Mouse (Mus musculus): ENCODE data around the gene Shc2.
A peak's percentile ranks its signal among the peaks of the same experiment; 100 is the strongest.

Shc2 gene

GRCm38 (mm10) chr10:79668076-79668475 is 30.4 kb upstream of the Shc2 start:
- no peak for DNase-seq

GRCm38 (mm10) chr10:79666493-79666892 is 28.8 kb upstream of the Shc2 start:
- DNase-seq, result no peak

- no peak for DNase-seq
Observed at GRCm38 (mm10) chr10:79665051-79665450, 27.3 kb upstream of the Shc2 start.

- peak; percentile 84 for DNase-seq
Observed at GRCm38 (mm10) chr10:79664131-79664665, 26.5 kb upstream of the Shc2 start, which contains the start of gene Madcam1. Madcam1 (plus strand) TSS chr10:79664559.

GRCm38 (mm10) chr10:79661861-79662260 is 24.1 kb upstream of the Shc2 start:
- no peak for DNase-seq

- DNase-seq, result no peak
Observed at GRCm38 (mm10) chr10:79660298-79660697, 22.6 kb upstream of the Shc2 start.

- peak; percentile 17 for DNase-seq
Observed at GRCm38 (mm10) chr10:79658829-79659228, 21.1 kb upstream of the Shc2 start.

GRCm38 (mm10) chr10:79654946-79655395 is 17.3 kb upstream of the Shc2 start:
- DNase-seq, result no peak

GRCm38 (mm10) chr10:79652789-79653188 is 15.1 kb upstream of the Shc2 start:
- no peak for DNase-seq

- peak; percentile 83 for DNase-seq
Observed at GRCm38 (mm10) chr10:79649070-79649751, 11.5 kb upstream of the Shc2 start.

GRCm38 (mm10) chr10:79645711-79646110 is 8.0 kb upstream of the Shc2 start, which contains the start of gene Odf3l2:
Odf3l2 (minus strand) TSS chr10:79645738.
- DNase-seq, result no peak

- DNase-seq, result no peak
Observed at GRCm38 (mm10) chr10:79638486-79639204, 927 bp upstream of the Shc2 start.

- DNase-seq, result no peak
Observed at GRCm38 (mm10) chr10:79636287-79636686, 1.4 kb downstream of the Shc2 start.

- no peak for DNase-seq
Observed at GRCm38 (mm10) chr10:79633006-79633777, 4.5 kb downstream of the Shc2 start.

- no peak for DNase-seq
Observed at GRCm38 (mm10) chr10:79631432-79631831, 6.3 kb downstream of the Shc2 start.

- DNase-seq, result no peak
Observed at GRCm38 (mm10) chr10:79628377-79628776, 9.3 kb downstream of the Shc2 start.

- DNase-seq, result no peak
Observed at GRCm38 (mm10) chr10:79626156-79626555, 11.6 kb downstream of the Shc2 start.

- DNase-seq, result no peak
Observed at GRCm38 (mm10) chr10:79625398-79625797, 12.3 kb downstream of the Shc2 start.

GRCm38 (mm10) chr10:79623950-79624349 is 13.8 kb downstream of the Shc2 start:
- DNase-seq, result no peak

GRCm38 (mm10) chr10:79616376-79616775 is 21.3 kb downstream of the Shc2 start:
- no peak for DNase-seq

- DNase-seq, result no peak
Observed at GRCm38 (mm10) chr10:79615860-79616259, 21.9 kb downstream of the Shc2 start.

- no peak for DNase-seq
Observed at GRCm38 (mm10) chr10:79614305-79614643, 23.4 kb downstream of the Shc2 start.
